Mouse (Mus musculus) embryonic fibroblast, embryonic 13.5 days (primary cell): Measurements from ENCODE around the gene Slc35e2. TPM values are rescaled to one million over a fixed set of nuclear protein-coding genes. Genes with fewer than 3 reads are reported as not detected.

Source experiments
- H3K27ac ChIP-seq: 2 replicates; pipeline ENCODE4 v1.5.1; 2012; ENCODE audit warnings: low read length, control low read depth, inconsistent platforms; ENCODE audit not compliant: insufficient read depth
- H3K4me1 ChIP-seq: 2 replicates; pipeline ENCODE4 v1.6.1; 2011; ENCODE audit warnings: low read length; ENCODE audit not compliant: control insufficient read depth, insufficient read depth
- H3K4me3 ChIP-seq: 2 replicates; pipeline ENCODE4 v1.5.1; 2011; ENCODE audit warnings: mild to moderate bottlenecking, control low read depth, low read length; ENCODE audit not compliant: insufficient read depth
- CTCF ChIP-seq: IDR thresholded peaks from 2 replicates; pipeline ENCODE4 v1.5.1; 2011; ENCODE audit warnings: mild to moderate bottlenecking, control low read depth, low read length, moderate library complexity, borderline replicate concordance; ENCODE audit not compliant: insufficient read depth
- POLR2A ChIP-seq: IDR thresholded peaks from 2 replicates; pipeline ENCODE4 v1.6.1; 2011; ENCODE audit warnings: low read depth, mild to moderate bottlenecking, control low read depth, low read length, moderate library complexity
- polyA plus RNA-seq: library from polyadenylated mRNA; stranded (reverse); fragments of >200 nt; gene quantifications from 2 replicates; pipeline ENCODE4 v1.2.4, GENCODE M21; 2011; ENCODE audit warnings: low read depth; ENCODE audit not compliant: missing spikeins, insufficient read length

Gene Slc35e2
- polyA plus RNA-seq, 1 experiment: 13.5 TPM

DNA sequence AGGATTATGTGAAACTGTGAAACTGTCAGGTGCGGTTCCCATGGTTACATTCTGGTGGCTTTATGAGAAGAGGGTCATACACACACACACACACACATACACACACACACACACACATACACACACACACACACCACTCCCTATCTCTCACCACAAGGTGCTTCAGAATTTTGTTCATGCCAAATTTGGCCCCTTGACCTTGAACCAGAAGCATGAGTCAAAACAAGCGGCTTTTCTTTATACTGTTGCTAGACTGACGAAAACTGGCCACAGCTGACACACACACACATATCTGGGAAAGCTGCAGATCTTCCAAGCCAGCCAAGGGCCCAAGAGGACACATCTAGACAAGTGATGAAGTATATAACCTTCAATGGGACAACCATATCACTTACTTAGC lies 5.4 kb upstream of the Slc35e2 start:
- TF ChIP-seq POLR2A (no peak), CTCF (no peak)
- H3K4me1 ChIP-seq: no peaks in the 10 kb centered on the region

DNA sequence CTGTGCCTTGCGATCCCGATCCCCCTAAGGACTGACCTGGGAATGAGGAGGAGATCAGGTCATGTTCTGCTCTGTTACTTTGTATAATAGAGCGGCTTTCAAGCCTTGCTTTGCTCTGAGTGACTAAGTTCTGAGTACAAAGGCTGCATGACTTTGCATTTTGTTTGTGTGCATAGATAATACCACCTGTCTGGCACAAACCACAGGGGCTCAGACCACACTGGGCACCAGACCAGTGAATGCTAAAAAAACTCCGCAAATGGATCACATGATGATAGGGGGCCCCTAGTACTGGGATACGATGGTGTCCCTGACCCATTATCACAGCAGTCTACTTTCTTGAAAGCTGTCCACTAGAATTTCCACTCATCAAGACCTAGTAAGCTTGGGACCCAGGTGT lies 4.6 kb upstream of the Slc35e2 start:
- no peak overlapping the region for H3K27ac ChIP-seq
- H3K4me3 ChIP-seq: no peak overlapping the region
- H3K4me1 ChIP-seq: no peaks in the 10 kb centered on the region
- TF ChIP-seq CTCF (no peak), POLR2A (no peak)

More for the DNA sequence above, 5.4 kb upstream of the Slc35e2 start:
- Histone ChIP-seq H3K27ac (no peak overlapping the region), H3K4me3 (no peak overlapping the region)

DNA sequence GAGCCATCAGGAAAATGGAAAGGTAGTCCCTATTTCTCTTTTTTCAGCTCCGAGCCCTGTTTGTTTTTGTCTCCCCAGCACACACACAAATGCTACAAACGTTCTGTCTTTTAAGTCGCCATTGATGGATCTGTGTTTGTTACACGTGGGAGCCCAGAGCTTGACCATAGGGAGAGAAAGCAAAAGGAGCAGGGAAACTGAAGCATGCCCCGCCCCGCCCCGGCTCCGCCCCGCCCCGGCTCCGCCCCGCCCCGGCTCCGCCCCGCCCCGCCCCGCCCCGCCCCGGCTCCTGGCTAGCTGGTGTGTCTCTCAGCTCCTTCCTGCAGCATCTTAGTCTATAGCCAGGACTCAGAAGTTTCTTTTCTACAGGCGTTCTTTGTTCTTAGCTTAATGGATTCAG lies 2.7 kb upstream of the Slc35e2 start:
- Histone ChIP-seq H3K4me1 (no peaks in the 10 kb centered on the region; the same call in none of the 2 replicates), H3K4me3 (no peak overlapping the region), H3K27ac (no peak overlapping the region)
- TF ChIP-seq POLR2A: no peak
- no peak for TF ChIP-seq CTCF

DNA sequence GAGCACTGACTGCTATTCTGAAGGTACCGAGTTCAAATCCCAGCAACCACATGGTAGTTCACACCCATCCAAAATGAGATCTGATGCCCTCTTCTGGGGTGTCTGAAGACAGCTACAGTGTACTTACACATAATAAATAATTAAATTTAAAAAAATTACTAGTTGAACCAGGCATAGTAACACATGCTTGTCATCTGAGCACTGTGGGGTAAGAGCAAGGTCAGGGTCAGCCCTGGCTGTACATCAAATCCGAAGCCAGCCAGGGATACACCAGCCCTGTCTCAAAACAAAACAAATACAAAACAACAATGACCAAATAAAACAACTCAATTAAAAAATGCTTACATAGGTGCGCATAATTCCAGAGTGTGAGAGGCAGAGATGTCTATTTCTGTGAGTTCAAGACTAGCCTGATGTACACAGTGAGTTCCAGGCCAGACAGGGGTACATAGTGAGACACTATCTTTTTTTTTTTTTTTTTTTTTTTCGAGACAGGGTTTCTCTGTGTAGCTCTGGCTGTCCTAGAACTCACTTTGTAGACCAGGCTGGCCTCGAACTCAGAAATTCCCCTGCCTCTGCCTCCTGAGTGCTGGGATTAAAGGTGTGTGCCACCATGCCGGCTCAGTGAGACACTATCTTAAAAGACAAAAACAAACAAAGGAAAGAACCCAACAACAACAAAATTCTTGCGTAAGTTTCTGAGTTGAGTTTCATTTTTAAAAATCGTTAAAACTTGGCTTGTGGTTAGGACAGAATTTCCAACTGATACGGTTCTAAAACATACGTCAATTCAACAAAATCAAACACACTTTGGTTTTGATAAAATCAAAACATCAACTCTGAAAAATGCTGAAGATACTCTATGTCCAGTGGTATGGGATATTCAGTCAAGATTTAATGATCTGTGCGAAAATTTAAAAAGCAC lies 1.1 kb upstream of the Slc35e2 start:
- peak overlapping the region; percentile 72; the same call in 1 of the 2 replicates for H3K27ac ChIP-seq
- H3K4me3 ChIP-seq: peak overlapping the region; percentile 54
- TF ChIP-seq CTCF (no peak), POLR2A (no peak)
- no peaks in the 10 kb centered on the region; the same call in none of the 2 replicates for H3K4me1 ChIP-seq

DNA sequence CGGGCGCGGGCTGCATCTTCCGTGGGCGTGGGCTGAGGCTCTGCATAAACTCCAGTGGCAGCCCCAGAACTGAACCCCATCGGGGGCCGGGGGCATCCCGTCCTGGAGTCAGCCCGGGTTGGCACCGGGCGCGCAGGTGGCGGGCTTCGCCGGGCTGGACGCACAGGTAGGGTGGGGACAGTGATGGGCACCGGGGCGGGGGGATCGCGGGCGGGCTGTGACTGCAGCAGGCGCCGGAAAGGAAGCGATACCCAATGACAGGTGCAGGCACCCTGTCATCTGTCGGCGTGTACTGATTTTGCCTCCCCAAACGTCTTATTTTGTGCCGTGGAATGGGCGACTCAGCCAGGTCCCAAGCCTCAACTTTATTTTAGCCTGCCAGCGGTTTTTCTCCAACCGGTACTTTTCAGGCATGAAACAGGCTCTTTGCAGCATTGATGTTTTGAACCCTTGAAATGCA lies 811 bp downstream of the Slc35e2 start:
- Histone ChIP-seq H3K27ac (no peak overlapping the region), H3K4me3 (peak overlapping the region; percentile 79), H3K4me1 (no peaks in the 10 kb centered on the region; the same call in none of the 2 replicates)
- TF ChIP-seq CTCF (no peak), POLR2A (no peak; the same call in 1 of the 2 replicates)

DNA sequence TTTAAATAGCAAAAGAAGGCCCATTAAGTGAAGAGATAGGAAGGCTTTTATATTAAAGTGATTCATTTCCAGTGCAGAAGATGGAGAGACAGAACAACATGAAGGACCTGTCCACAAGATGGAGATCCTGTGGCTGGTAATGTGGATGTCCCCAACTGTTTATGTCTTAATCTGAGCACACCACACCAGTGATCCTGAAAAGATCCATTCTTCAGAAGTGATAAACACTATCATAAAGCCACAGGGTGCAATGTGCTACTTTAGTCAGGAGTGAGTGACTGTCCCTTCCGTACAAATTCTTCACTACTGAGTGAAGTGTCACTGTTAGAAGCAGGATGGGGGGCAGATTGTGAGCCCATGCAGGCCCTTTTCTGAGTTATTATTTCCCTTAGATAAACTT lies 1.5 kb downstream of the Slc35e2 start:
- no peak for TF ChIP-seq CTCF
- no peak for TF ChIP-seq POLR2A
- H3K4me1 ChIP-seq: no peaks in the 10 kb centered on the region; the same call in none of the 2 replicates
- H3K27ac ChIP-seq: no peak overlapping the region
- peak overlapping the region; percentile 79 for H3K4me3 ChIP-seq

DNA sequence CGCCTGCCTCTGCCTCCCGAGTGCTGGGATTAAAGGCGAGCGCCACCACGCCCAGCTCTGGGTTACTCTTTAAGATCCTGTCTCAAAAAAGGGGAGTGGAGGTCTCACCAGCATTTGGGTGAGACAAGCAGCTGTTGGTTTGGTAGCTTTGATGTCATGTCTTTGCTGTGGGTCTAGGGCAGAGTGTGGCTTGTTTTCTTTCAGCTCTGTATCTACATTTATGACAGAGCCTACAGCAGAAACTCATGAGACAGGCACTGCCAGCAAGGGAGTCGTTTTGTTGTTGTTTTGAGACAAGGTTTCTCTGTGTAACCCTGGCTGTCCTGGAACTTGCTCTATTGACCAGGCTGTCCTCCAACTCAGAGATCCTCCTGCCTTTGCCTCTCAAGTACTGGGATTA lies 2.6 kb downstream of the Slc35e2 start:
- no peak for TF ChIP-seq POLR2A
- no peak for TF ChIP-seq CTCF
- H3K27ac ChIP-seq: no peak overlapping the region

DNA sequence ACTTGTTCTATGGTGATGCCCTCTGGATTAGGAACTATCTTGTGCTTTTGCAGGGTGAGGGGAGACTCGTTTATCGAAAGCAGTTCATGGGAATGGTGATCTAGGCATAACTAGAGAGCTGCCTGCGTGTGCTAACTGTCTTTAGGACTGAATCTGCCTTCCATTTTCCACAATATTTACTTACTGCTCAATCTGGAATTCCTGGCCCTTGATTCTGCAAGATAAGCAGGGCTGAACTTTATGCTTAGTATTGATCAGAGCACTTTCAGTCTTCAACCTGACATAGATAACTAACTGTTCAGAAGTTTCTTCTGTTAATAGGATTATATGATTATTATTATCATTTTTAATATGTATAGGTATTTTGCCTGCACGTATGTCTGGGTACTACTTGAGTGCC lies 3.9 kb downstream of the Slc35e2 start:
- Histone ChIP-seq H3K4me1 (no peaks in the 10 kb centered on the region; the same call in none of the 2 replicates), H3K4me3 (no peak overlapping the region), H3K27ac (no peak overlapping the region)
- TF ChIP-seq CTCF (no peak), POLR2A (no peak)

More for the DNA sequence above, 2.6 kb downstream of the Slc35e2 start:
- H3K4me1 ChIP-seq: no peaks in the 10 kb centered on the region; the same call in none of the 2 replicates
- no peak overlapping the region for H3K4me3 ChIP-seq

DNA sequence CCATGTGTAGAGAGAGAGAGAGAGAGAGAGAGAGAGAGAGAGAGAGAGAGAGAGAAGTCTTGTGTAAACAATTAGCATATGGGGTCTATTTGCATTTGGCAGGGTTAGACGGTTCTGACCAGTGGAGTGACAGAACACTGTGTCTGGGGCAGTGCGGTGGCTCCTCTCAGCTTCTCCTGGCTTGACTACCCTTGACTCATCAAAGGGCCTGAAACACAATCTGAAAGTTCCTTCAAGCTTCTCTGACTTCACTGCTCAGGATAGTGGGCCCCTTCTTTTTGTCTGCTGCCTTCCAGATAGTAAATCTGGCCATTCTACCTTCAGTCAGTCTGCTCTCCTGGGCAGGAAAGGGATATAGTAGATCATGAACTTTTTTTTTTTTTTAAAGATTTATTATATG lies 5.6 kb downstream of the Slc35e2 start:
- Histone ChIP-seq H3K27ac (no peak overlapping the region), H3K4me1 (no peaks in the 10 kb centered on the region; the same call in none of the 2 replicates), H3K4me3 (no peak overlapping the region)
- TF ChIP-seq CTCF (no peak), POLR2A (no peak)

DNA sequence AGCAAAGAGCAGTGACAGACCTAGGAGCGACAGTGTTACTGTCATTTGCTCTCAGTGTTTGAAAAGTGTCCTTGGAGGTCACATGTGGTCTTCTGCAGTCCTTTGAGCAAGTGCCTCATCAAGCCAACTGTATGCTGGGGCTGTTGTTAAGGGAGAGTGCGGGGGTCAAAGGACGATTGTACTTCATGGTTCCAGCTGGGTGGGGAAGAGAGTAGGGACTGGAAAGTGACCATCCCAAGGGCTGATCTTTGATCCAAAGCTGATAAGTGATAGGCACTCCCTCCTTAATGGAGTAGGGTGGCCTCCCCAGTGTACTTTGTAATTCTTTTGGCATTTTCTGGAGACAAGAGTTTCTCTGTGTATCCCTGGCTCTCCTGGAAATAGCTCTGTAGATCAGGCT lies 10.6 kb downstream of the Slc35e2 start:
- no peak overlapping the region for H3K4me3 ChIP-seq
- no peaks in the 10 kb centered on the region for H3K4me1 ChIP-seq
- TF ChIP-seq POLR2A (no peak), CTCF (no peak)
- no peak overlapping the region for H3K27ac ChIP-seq
